7 mouse cellular contexts compared by ENCODE assay signal in genomic region chr16:14451374-14452046, GRCm38 (mm10).
DNase-seq lines count a peak whose midpoint lies in the region; ATAC-seq lines count a peak whose summit lies in the region.

No protein-coding gene starts in this region.

- intact Hi-C loops in left cerebral cortex, postnatal 10 days (cut with DNase I), result no loop called here

- no peak for ATAC-seq in erythroid progenitor cell, adult 5-6 weeks (replicated peaks; ENCODE audit: low FRiP score, poor library complexity, severe bottlenecking)

- peak; percentile 38 for DNase-seq in left cerebral cortex, adult 11 months (ENCODE audit: low spot score)
- DNase-seq in left cerebral cortex, postnatal 10 days (ENCODE audit: extremely low spot score in 1 of 2, low spot score in 2 of 2), result no peak
- peak; percentile 24 for DNase-seq in adipocyte (ENCODE audit: low spot score)
- DNase-seq in adrenal gland, postnatal 25 days, result peak; percentile 33
- peak; percentile 3 for DNase-seq in lung, postnatal 36 days
- DNase-seq in thymus, postnatal 36 days, result no peak

Comparison
In these comparisons a context has a peak if more than half of its experiments do, and no peak if none do; other contexts are left out.
1. DNase-seq: peak in left cerebral cortex, adult 11 months (single experiment), adipocyte (single experiment), adrenal gland, postnatal 25 days (single experiment) and lung, postnatal 36 days (single experiment); none in left cerebral cortex, postnatal 10 days (0 of 2) and thymus, postnatal 36 days (0 of 2).